Mouse (Mus musculus): ENCODE results near the gene Nf2. TPM values are rescaled to one million over a fixed set of nuclear protein-coding genes. Genes with fewer than 3 reads are reported as not detected.
A peak's percentile ranks its signal among the peaks of the same experiment; 100 is the strongest.

Gene Nf2
- total RNA-seq, 2 experiments from 2014 or later = 97.2 to 100 TPM

DNA sequence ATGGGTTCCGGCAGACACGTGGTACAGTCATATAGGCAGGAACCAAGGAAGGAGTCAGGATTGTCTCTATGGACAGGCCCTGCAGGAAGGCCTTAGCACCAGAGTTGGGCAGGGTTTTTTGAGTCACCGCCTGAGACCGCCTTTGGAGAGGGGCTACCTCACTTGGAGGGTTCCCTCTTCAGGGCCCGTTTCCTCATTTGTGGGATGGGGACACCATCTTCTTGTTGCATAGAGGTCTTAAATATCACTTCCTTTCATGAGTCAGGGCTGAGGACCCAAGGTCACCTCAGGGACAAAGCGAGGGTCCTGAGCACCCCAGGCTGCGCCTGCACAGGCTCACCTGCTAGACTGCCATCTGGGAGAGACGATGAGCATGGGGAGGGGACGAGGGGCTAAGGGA lies 92.9 kb downstream of the Nf2 start:
- intact Hi-C loops (cut with DNase I) = no loop called here

GRCm38 (mm10) chr11:4754867-4755266 lies 94.5 kb downstream of the Nf2 start:
- intact Hi-C loops (cut with DNase I) = no loop called here
- DNase-seq = no peak

More for the DNA sequence above, 92.9 kb downstream of the Nf2 start:
- no peak for DNase-seq

- intact Hi-C loops (cut with DNase I) = no loop called here
- DNase-seq = no peak
These were observed 95.3 kb downstream of the Nf2 start for GRCm38 (mm10) chr11:4754036-4754435.

DNA sequence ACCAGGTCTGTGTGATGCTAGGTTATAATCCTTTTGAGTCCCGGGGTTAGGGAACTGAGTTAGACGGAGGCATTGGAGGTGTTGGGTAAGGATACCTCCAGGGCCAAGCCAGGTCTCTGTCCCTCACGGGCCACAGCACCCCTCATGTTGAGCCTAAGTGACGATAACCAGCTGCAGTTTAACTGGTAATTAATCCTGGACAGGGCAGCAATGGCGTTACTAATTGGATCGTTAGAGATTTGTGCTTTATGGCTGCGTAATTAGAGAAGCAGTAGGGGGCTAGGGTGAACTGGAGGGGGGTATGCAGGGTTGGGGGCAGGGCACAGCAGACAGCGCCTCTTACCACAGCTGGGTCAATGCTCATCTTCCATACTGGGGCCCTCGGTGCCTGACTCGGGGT lies 96.5 kb downstream of the Nf2 start:
- intact Hi-C loops (cut with DNase I) = no loop called here
- DNase-seq = no peak

DNA sequence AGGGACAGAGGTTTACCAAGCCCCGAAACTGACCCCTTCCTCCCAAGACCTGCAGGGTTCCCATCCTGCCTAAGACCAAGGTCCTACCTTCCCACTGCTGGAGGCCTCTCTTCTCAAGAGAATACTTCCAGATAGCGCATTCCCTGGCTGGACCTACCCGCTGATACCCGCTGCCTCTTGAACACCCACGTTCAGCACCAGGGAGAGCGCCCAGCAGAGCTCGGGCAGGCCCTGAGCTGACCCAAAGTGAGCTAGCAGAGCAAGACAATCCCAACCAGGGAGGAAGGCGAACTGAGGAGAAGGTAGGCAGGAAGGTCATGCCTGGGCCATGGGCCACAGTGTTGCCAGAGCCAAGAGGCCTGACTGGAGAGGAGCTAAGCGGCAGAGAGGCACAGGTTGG lies 99.1 kb downstream of the Nf2 start:
- intact Hi-C loops (cut with DNase I) = no loop called here
- peak; percentile 79 to 86 for DNase-seq

GRCm38 (mm10) chr11:4747285-4747684 lies 102.1 kb downstream of the Nf2 start:
- no peak for DNase-seq
- intact Hi-C loops (cut with DNase I) = no loop called here

DNA sequence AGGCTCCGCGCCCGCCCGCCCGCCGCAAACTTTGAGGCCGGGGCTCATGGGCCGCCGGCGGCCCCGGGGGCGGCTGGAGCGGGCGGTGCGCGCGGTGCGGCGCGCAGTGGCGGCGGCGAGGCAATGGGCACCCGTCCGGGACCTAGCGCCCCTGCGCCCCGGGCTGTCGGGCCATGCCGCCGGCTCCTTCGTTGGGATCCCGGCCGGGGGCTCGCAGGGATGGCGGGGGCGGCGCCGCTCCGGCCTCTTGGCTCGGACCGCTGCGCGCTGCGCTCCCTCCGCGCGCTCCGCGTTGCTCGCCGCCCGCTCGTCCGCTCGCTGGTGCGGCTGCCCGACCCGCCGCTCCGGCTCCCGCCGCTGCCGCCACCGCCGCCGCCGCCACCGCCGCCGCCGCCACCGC lies 102.6 kb downstream of the Nf2 start, which contains the start of gene Cabp7:
Gene Cabp7, minus strand, starts transcription at position 46 of the 400 bp plus-strand sequence.
- intact Hi-C loops (cut with DNase I) = no loop called here
- no peak for DNase-seq

DNA sequence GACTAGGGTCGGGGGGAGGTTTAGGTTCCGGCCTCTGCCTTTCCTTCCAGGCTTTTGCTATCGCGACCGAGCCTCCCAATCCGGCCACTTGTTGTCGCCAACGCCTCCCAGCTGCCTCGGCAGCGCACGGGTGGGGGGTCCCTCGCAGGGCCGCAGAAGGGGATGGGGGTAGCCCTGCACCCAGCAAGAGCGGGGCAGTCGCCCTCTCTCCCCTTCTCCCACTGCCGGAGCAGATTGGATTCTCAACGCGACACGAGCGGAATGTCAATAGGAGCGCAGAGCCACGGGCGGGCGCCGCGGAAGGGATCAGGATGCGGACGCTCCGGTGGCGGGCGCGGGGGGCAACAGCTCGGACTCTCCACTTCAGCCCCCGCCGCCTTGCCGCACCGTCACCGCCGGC lies 103.4 kb downstream of the Nf2 start:
- intact Hi-C loops (cut with DNase I) = no loop called here
- DNase-seq = no peak

DNA sequence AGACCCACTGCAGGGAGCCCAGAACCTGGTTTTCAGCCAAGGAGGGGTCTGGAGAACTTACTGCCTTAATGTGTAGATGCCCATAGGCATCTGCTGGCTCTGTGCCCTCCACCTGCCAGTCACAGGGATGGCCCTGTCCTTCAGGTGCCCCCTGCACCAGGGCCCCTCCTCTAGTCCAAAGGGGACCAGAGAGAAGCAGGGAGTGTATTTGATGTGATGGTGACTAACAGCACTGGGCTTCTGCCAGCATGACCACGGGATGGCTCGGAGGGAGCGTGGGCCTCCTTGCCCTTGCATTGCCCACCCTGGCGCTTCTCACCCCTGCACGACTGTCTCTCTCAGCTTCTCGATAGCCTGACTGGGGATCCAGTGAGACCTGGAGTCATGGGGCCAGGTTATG lies 104.6 kb downstream of the Nf2 start:
- intact Hi-C loops (cut with DNase I) = no loop called here

GRCm38 (mm10) chr11:4740785-4741184 lies 108.6 kb downstream of the Nf2 start:
- DNase-seq = no peak
- intact Hi-C loops (cut with DNase I) = no loop called here

More for the DNA sequence above, 104.6 kb downstream of the Nf2 start:
- DNase-seq = no peak

DNA sequence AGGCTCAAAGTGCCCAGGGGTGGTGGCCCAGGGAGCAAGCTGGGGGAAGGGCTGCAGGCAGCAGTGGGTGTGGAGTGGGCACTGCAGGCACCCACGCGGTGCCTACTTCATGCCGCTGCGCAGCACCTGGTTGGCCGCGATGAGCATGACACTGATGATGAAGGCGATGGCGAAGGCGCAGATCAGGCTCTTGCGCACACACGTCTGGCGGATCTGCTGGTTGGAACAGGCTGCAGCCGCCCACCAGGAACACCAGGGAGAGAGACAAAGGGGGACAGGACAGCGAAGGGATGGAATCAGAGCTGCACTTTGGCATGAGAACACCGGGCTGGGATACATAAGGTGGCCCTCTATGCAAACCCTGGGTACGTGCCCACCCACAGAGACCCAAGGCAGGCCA lies 110.6 kb downstream of the Nf2 start:
- DNase-seq = no peak
- intact Hi-C loops (cut with DNase I) = no loop called here

DNA sequence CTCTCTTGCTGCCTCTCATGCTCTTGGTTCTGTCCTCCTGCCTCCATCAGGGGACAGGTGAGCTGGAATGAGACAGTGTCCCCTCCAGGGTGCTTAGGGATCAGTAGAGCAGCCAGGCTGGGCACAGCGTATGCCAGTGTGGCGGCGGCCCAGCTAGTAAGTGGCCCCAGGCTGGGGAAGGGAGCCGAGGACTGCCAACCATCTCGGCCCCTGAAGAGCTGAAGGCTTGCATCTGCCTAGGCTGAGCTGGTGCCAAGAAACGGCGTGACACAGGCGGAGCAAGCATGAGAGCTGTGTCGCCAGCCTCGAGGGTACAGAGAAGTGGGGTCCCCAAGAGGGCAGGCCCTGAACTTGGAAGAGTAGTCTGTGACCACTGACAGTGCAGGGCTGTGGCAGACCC lies 111.7 kb downstream of the Nf2 start:
- no peak for DNase-seq
- intact Hi-C loops (cut with DNase I) = no loop called here

- DNase-seq = no peak
- intact Hi-C loops (cut with DNase I) = no loop called here
These were observed 113.0 kb downstream of the Nf2 start for GRCm38 (mm10) chr11:4736355-4736754.

DNA sequence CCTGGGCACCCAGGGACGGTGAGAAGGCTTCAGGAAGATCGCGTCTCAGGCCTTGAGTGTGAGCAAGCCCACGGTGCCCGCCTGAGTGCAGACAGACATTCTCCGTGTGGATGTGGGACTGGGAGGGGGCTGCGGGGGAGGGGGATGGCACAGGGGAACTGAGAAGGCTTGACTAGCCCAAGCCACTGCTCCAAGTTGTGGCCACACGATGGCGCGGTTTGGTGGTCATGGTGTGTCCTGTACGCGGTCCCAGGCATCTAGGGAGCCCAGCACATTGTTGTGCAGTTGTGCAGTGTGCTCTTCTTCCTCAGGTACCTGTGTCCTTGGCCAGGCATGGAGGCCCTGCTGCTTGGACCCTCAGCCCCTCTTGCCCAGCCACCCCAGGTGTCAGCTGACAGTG lies 115.2 kb downstream of the Nf2 start:
- intact Hi-C loops (cut with DNase I) = no loop called here
- no peak for DNase-seq

GRCm38 (mm10) chr11:4731781-4732180 lies 117.6 kb downstream of the Nf2 start:
- intact Hi-C loops (cut with DNase I) = no loop called here
- DNase-seq = no peak

GRCm38 (mm10) chr11:4730913-4731312 lies 118.4 kb downstream of the Nf2 start:
- DNase-seq = no peak
- intact Hi-C loops (cut with DNase I) = no loop called here

DNA sequence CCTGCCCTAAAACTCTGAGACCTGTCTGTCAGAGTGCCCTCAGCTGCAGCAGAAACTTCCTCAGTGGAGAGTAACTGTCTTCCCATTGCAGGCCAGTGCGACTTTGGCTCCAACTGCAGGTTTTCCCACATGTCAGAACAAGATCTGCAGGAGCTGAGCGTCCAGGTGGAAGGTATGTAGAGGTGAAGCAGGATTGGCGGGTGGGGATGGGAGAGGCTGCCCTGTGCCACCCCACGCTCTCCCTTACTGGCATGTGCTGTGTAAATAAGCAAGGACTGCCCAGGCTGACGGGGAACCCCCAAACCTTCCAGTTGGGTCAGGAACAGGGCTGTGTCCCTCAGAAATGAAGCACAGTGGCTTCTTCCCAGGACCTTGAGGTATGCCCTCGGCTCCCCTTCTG lies 119.2 kb downstream of the Nf2 start:
- DNase-seq = no peak
- intact Hi-C loops (cut with DNase I) = no loop called here

- intact Hi-C loops (cut with DNase I) = no loop called here
- DNase-seq = peak; percentile 17 to 26
These were observed 119.7 kb downstream of the Nf2 start for GRCm38 (mm10) chr11:4729603-4730002.

- no peak for DNase-seq
- intact Hi-C loops (cut with DNase I) = no loop called here
These were observed 127.6 kb downstream of the Nf2 start for GRCm38 (mm10) chr11:4721728-4722127.

- no peak for DNase-seq
- intact Hi-C loops (cut with DNase I) = no loop called here
These were observed 128.3 kb downstream of the Nf2 start for GRCm38 (mm10) chr11:4720900-4721580.

GRCm38 (mm10) chr11:4720393-4720792 lies 128.9 kb downstream of the Nf2 start:
- intact Hi-C loops (cut with DNase I) = no loop called here

GRCm38 (mm10) chr11:4719961-4720360 lies 129.4 kb downstream of the Nf2 start:
- intact Hi-C loops (cut with DNase I) = no loop called here

More at GRCm38 (mm10) chr11:4720393-4720792, 128.9 kb downstream of the Nf2 start:
- no peak for DNase-seq

DNA sequence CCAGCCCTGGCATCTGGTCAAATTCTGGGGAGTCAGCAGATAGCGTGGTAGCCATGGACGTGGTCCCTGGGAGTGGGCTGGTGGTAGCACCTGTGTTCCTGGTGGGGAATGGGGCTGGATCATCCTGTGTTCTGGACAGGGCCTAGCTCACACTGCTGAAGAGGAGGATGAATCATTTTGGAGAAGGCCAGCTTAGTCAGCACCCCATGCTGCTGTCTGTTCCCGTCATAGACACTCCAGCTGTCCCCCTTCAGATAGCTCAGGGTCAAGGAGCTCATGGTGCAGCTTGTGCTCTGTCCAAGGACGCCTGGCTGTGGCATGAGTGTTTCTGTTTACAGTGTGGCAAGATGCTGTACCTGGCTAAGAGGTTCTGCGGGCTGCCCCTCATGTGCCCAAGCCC lies 130.8 kb downstream of the Nf2 start:
- intact Hi-C loops (cut with DNase I) = no loop called here
- DNase-seq = no peak

More at GRCm38 (mm10) chr11:4719961-4720360, 129.4 kb downstream of the Nf2 start:
- no peak for DNase-seq

Data from heart, postnatal 10 days (tissue).